Mouse (Mus musculus) embryonic facial prominence, embryonic 10.5 days (tissue): ENCODE data around the gene Gosr1. TPM values are rescaled to one million over a fixed set of nuclear protein-coding genes. Genes with fewer than 3 reads are reported as not detected.

ENCODE experiments used
- polyA plus RNA-seq: library from polyadenylated mRNA; unstranded; fragments of >200 nt; fragmentation: Nextera tagmentation; extraction: Ambion mirVana; gene quantifications from 2 replicates; pipeline ENCODE4 v1.2.1, GENCODE M21; 2016

Gene Gosr1
- polyA plus RNA-seq, 1 experiment from 2014 or later: 28.4 TPM

Other genes with a start within 250 kb of the Gosr1 start
- 29.6 and 34.6 TPM in 2 replicates for gene Abr, start 141.3 kb downstream of the Gosr1 start, polyA plus RNA-seq
- gene Bhlha9, start 91.1 kb downstream of the Gosr1 start, polyA plus RNA-seq: not detected in 2 replicates
- 0.05 and 0.18 TPM in 2 replicates for gene Trarg1, start 83.8 kb downstream of the Gosr1 start, polyA plus RNA-seq
- 7.9 and 8.5 TPM in 2 replicates for gene Cpd, start 83.4 kb upstream of the Gosr1 start, polyA plus RNA-seq
- not detected in 2 replicates for gene Tmigd1, start 138.6 kb upstream of the Gosr1 start, polyA plus RNA-seq
- 203 and 207 TPM in 2 replicates for gene Blmh, start 161.2 kb upstream of the Gosr1 start, polyA plus RNA-seq
- 0.46 and 0.59 TPM in 2 replicates for gene Slc6a4, start 235.0 kb upstream of the Gosr1 start, polyA plus RNA-seq